Mouse (Mus musculus): ENCODE measurements around the gene Iqgap1.

The Iqgap1 gene

DNA sequence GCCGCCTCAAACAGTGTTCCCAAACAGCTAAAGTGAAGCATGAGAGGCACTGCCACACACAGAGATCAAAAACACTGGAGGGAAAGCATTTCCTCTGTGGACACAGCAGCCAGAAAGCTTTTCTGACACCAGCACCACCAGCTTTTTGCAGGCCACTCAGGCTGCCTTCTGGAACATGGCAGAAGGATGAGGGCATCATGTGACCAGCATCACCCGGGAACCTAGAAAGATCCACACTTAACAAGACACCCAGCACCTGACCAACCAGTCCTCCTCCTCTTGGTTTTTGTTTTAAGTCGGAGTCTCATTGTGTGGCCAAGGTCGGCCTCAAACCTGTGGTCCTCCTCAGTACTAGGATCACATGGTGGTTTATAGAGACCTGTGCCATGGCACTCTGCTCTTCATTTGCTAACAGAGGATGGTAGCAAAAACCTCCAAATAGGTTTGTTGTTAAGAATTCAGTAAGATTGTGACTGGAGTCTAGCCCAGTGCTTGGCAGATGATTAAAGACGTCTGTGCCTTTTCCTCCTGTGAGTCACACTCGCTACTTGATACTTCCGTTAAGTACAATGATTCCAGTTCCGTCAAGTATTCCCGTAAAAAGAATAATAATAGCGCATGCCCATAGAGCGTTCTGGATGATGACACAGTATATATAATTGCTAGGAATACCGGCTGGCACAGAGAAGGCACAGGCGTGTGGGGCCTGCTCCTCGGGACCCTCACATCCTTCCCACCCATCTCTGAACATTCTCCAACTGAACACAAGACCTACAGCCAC, 51.8 kb downstream of the Iqgap1 start:
- DNase-seq (ENCODE audit: low read depth, low spot score), result peak; percentile 25

DNA sequence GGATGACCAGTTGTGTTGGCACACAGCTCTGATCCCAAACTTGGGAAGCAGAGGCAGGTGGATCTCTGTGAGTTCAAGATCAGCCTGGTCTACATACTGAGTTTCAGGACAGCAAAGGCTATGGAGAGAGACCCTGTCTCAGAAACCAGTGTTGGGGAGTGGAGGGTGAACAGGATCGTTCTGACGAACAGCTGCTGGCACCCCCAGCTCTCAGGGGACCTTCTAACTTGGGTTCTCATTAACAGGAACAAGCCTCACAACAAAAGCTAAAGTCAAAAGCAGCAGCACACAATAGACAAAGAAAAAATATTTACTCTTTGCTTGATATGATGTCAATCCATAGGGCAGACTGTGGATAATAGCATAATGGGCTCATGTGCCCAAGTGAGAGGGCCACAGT, 55.3 kb downstream of the Iqgap1 start:
- DNase-seq (ENCODE audit: low read depth, low spot score), result no peak

DNA sequence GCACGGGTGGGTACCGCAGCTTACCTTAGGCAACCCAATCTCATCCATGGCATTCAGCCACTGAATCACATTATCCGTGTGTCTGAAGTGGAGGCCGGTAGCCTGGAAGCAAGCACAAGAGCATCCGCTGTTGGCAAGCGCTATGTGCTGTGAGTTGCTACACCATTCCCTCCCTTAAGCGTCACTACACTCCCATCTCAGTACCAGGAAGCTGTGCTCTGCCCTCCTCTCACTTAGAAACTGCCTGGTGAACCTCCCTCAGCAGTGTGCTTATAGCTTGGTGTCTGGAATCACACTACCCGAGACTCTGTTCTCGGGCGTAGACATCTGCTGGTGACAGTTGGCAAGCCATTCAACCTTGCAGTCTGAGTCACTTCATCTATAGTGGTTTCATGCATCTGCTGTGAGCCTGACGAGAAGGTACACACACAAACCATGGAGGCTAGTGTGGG, 58.9 kb downstream of the Iqgap1 start:
- no peak for DNase-seq (ENCODE audit: low read depth, low spot score)

DNA sequence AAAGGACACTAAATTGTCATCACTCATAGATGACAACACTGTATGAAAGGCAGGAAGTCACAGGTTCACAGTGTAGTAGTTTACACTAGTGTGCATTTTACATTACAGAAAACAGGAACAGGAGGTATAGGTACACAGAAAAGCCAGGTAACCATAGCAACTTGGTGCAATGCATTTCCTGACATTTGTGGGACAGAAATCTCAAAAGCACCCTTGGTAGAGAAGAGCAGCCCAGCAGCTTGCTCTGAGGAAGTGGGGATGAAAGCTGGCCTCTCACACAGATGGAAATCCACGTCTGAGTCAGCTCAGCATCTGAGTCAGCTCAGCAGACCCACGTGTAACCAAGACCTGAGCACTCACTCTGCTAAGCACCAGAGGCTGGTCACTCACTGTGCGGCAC, 59.7 kb downstream of the Iqgap1 start:
- no peak for DNase-seq (ENCODE audit: low read depth, low spot score)

DNA sequence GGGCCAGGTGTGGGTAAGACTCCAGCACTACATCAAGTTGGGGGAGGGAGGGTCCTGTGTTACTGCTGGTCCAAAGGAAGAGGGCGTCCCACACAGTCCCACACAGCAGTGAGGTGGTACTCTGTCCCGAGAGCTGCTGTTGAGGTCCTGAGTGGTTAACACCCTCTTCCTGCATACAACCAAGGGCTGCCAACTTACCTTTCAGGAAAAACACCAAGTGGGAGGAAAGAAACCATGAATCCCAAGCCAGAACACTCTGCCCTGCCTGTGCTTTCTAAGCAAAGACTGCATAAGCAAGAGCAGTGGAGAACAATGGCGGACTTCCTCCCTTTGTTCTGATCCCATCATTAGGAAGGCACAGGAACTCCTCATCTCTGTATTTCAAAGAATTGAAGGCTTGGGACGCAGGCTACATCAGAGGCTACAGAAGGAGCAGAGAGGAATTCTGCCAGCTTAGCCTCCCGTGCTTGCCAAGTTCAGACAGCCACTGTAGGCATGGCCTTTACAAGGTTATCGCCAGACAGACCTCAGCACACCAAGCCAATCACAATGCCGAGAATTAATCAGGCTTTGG, 61.8 kb downstream of the Iqgap1 start:
- DNase-seq (ENCODE audit: low read depth, low spot score), result no peak

DNA sequence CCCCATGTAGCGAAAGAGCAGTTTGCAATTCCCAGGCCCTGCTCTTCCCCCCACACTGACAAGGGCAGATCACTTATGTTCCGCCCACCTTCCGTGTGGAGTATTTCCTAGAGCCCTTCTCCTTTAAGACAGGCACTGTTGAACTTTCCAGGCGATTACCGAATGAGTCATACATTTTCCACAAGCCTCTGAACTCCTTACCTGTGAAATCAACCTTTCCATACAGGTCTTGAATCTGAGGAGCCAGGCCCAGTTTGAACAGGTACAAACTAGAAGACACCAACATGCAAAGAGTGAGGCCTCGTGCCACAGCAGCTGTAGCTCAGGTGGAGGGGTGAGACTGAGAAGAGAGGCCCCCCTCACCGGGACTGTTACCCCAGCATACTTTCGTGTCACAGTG, 63.5 kb downstream of the Iqgap1 start:
- no peak for DNase-seq (ENCODE audit: low read depth, low spot score)

DNA sequence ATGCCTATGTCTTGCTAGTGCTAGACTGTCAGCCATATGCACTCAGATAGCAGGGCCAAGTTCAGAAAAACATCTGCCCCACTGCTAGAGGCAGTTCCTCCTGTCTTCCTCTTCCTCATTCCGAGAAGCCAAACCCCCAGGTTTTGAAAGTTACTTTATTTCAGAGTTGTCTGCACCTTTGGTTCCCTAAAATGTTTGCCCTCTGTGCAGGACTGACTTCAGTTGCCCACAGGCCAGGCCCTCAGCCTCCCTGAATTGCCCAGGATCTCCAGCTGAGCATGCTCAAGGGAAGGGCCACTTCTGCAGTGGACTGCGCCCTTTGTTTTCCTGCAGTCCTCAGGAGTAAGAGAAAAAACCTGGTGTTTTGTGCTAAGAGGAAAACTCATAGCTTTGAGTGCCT, 71.7 kb downstream of the Iqgap1 start:
- no peak for DNase-seq (ENCODE audit: low read depth, low spot score)

DNA sequence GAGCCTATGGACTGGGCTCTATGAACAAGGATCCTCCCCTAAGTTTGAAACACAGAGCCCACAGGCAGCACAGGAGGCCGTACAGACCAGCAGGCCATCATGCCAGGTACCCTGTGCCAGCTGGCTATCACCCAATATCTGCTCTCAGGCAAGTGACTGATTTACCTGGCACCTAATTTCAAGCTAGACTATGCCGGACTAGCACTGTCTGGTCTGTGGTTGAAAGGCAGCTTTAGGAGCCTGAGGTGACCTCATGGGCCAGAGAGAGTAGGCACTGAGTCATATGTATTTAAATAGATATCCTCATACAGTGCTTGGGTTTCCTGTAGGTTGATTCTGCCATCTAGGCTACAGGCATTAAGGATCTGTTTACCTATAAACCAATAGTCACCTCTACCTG, 72.2 kb downstream of the Iqgap1 start:
- no peak for DNase-seq (ENCODE audit: low read depth, low spot score)

DNA sequence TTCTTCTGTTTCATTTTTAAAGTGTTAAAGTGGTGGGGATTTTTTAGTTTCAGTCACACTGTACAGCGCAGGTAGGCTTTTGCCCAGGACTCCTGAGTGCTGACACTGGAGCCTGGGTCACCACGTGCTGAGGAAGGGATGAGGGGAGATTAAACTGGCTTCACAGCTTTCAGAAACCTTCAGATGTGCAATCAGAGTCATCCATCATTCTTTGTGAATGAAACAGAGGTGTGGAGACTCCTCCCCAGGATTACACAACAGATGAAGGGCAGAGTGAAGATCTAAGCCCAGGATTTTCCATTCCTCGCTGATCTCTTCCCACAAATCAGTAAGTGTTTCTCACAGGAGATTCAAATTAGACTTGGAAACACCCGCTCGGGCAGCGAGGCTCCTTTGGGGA, 76.2 kb downstream of the Iqgap1 start:
- DNase-seq (ENCODE audit: low read depth, low spot score), result peak; percentile 68

DNA sequence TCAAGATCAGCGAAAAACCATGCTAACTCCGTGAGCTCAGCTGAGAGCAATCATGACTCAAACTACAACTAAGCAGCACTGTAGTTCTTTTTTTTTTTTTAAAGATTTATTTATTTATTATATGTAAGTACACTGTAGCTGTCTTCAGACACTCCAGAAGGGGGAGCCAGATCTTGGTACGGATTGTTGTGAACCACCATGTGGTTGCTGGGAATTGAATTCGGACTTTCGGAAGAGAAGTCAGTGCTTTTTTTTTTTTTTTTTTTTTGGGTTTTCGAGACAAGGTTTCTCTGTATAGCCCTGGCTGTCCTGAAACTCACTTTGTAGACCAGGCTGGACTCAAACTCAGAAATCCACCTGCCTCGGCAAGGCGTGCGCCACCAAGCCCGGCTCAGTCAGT, 76.7 kb downstream of the Iqgap1 start:
- DNase-seq (ENCODE audit: low read depth, low spot score), result peak; percentile 57

DNA sequence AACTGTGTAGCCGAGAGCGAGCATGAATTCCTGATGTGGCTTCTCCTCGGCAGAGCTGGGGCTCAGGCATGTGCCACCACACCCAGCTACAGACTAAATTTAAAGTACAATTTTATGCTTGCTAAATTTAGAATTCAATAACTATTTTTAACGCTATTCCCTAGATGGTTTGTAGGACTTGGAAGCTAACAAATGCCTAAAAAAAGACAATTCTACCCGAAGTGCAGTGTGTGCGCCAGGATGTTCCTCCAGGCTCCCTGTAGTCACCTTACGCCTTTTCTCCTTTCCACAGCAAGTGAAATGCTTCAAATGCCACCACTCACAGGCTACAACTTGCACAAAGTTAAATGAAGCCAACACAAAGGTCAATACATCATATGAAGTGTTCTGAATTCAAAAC, 78.4 kb downstream of the Iqgap1 start:
- no peak for DNase-seq (ENCODE audit: low read depth, low spot score)

DNA sequence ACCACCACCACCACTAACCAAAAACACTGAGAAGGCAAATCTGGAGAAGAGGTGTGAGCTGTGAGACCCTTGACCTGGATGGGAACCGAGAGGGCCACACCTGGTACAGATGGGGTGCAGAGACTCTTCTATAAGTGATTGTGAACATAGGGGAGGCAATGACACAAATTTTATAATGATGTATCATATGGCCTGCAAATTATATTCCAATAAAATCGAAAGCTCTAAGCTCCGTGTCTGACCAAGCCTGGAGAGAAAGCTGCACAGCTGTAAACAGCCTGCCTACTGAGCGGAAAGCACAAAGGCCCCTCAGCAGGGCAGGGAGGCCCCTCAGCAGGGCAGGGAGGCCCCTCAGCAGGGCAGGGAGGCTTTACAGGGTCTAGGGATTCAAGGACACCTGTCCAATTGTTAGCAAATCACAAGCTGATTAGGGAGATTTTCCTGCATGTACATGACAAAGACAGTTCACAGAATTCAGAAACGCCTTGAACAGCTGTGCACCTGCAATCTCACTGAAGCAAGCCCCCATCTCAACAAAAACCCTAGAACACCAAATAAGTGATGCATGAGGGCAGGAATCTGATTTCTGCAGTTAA, 79.5 kb downstream of the Iqgap1 start:
- DNase-seq (ENCODE audit: low read depth, low spot score), result peak; percentile 89

DNA sequence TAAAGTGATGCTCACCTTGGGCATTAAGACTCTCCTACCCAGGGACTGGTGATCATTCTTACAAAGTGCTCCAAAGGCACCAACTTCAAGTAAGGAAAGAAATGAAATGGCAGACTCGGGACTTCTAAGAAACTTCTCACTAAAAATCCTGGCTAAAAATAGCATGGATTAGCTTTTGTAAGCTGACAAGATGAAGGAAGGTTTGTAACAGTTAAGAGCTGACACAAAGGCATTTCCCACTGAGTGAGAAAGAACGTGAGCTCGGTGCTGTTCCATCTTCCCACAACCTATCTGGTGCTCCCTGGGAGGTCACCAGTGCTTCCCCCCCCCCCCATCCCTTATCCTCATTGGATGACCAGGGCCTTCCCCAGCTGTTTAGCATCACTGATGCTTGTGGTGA, 80.0 kb downstream of the Iqgap1 start:
- DNase-seq (ENCODE audit: low read depth, low spot score), result peak; percentile 32

DNA sequence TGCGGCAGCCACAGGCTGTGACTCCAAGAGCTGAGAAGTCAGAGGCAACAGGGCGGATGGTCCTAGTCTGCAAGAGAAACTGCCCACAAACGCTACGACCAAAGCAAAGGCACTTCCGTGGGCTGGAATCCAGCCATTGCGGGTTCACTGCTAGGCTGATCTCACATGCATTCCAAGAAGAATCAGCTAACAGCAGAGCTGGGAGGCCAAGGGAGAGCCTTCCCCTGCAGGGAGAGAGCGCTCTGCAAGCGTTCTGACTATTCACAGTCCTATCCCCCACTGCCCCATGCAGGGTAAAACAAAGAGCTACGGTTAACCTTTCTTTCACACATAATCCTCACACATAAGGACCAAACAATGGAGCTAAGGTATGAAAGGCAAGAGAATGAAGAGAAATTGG, 80.5 kb downstream of the Iqgap1 start:
- DNase-seq (ENCODE audit: low read depth, low spot score), result peak; percentile 79

DNA sequence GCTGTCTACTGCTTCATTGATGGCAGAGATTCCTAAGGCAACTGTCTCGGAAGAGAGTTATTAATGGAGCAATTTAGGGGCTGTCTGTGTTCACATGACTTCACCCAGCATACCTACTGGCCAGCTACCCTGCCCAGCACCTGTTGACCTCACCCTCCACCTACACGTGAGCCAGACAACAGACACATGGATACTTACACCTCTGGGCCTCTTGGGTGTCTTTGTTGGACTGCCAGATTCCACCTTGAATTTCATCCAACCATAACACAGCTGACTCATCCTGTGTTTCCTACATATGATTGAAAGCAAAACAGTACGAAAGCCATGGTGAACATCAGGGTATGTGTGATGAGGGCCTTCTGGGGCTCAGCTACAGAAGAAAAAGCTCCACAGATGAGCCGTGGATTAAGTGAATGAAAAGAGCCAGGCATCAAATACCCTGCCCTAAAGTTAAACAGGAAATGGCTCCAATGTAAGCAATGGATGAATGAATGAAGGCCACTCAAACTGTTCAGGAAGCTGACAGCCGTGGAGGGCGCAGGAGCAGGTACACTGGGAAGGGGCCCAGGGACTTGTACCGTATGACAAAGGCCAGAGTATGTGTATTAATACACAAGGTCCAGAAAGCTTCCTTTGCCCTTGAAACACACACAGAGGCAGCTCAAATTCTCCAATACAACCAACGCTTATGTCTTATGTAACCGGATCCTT, 81.7 kb downstream of the Iqgap1 start:
- DNase-seq (ENCODE audit: low read depth, low spot score), result no peak

DNA sequence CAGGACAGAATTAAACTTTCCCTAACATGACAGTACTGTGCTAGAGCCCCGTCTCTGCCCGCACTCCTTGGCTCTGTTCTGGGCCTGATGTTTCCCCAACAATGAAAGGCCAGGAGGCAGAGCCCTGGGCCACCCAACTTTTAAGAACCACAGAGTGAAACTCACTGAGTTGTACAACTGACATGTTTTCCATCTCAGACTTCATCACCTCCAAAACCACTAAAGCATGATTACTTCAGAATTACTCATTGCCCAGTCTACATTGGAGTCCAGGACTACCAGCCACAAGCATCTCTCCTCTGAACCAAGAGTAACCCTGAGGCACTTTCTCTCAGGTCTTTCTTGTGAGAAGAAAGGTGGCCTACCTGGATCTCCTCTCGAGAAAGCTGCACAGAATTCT, 83.1 kb downstream of the Iqgap1 start:
- no peak for DNase-seq (ENCODE audit: low read depth, low spot score)

DNA sequence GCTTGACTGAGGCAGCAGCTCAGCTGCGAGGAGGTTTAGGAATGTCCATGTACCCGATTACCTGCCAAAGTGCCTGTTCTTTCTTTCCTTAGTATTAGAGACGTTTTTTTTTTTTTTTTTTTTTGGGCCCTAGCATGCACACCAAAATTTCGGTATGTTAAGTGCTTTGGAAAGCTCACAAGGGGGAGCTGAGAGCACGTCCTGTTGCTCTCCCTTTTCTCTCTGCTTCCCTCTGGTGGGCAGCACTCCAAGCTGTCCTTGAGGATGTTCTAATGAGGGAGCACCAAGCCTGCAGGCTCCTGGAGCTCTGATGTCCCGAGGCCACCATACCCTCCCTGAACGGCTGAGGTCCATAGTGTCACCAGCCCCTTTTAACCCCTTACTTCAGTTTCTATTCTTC, 84.8 kb downstream of the Iqgap1 start:
- DNase-seq (ENCODE audit: low read depth, low spot score), result peak; percentile 64

DNA sequence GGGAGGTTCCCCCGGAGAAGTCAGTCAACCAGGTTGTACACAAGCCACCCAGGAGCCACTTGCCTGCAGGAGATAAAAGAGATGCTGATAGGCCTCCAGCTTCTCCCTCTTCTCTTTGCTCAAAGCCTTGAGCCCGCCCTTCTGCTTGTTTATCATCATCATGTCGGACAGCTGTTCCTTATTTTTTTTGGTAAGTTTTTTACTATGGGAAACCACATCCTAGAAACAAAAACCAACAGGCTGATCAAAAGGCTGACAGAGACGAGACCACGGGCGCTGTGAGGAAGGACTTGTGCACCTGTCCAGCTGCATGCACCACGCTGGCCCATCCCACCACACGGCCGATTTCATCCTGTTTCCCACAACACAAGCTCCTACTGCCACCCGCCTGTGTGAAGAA, 89.6 kb downstream of the Iqgap1 start:
- DNase-seq (ENCODE audit: low read depth, low spot score), result no peak

DNA sequence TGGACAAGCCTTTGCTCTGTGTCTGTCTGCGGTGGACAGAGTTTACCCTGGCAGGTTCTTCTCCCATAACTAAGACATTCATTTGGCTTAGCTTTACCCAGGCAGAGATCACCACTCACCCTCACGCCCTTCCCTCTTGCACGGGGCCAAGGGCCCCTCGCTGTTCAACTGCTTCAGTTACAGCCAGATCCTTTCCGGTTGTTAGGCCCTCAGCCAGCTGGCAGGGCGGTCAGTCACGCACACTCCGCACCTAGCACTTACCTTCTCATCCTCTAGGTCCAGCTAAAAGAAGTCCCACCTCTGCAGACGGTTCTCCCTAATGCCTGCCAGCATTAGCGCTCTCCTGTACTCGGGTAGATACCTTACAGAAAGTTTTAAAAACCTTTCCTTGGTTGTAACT, 92.8 kb downstream of the Iqgap1 start:
- no peak for DNase-seq (ENCODE audit: low read depth, low spot score)

DNA sequence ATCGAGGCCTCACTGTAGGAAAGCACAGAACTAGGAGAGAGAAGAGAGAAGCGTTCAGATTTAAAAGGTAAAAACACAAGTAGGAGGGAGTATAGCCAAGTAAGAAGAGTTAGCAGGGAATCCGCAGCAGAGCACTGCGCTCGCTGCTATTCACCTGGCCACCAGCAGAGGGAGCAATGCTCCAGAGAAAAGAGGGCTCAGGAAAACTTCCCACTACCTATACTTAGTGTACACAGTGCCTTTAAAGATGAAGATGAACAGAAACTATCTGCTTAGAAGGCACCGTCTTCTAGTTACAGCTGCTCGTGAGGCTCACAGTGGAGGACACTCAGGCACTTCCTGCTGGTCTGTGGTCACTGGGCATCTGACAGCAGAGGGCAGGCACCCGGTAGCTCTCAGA, 96.1 kb downstream of the Iqgap1 start:
- DNase-seq (ENCODE audit: low read depth, low spot score), result peak; percentile 70

DNA sequence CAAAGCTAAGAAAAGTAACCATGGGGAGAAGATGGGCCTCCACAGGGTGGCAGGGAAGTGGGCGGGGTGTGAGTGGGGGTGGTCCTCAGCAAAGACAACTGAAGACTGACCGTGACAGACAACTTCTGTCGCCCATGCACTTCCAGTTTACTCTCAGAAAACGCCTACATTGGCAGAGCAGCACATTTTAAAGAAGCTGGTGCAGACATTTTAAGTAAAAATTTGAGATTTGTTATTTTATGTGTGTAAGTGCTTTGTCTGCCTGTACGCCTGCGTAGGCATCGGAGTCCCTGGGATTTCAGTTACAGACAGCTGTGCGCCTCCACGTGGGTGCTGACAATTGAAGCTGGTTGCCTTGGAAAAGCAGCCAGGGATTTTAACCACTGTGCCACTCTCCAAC, 104.7 kb downstream of the Iqgap1 start:
- no peak for DNase-seq (ENCODE audit: low read depth, low spot score)

DNA sequence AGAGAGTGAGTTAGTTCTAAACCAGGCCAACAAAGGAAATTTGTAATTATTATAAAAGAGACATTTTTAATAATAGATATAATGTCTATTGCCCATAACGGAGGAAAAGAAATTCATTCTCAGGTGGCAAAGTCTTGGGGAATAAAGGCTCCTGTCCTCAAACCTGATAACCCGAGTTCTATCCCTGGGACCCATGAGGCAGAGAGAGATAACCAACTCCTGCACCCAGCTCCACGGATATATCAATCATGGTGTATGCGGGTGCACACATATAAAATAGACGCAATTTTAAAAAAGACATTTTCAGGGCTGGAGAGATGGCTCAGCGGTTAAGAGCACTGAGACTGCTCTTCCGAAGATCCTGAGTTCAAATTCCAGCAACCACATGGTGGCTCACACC, 106.2 kb downstream of the Iqgap1 start:
- DNase-seq (ENCODE audit: low read depth, low spot score), result no peak

DNA sequence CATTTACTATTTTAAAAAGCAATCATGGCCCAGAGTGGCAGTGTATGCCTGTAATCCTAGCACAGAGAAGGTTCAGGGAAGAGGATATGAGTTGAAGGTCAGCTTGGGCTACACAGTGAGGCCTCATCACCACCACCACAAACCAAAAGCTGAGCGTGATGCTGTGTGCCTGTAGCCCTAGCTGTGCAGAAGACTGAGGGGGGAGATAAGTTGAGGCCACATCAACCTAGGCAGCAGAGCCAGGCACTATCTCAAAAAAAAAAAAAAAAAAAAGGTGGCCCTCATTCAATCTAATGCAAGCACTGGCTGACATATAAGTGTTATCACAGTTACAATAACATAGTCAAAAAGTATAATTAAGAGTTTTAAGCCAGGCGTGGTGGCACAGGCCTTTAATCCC, 106.7 kb downstream of the Iqgap1 start:
- DNase-seq (ENCODE audit: low read depth, low spot score), result no peak

Data from ZHBTc4 (cell line).